Mouse (Mus musculus): Measurements from ENCODE around the gene Polr3h.

- TF ChIP-seq CTCF (conservative IDR thresholded peaks at IDR 0.05 in 1 of 2, IDR thresholded peaks at IDR 0.05 in 1 of 2; ENCODE audit: low read depth in 2 of 2, low read length in 2 of 2) (no peak), POLR2AphosphoS2 (IDR thresholded peaks at IDR 0.05; ENCODE audit: low read depth, low read length) (no peak), KAT2A (IDR thresholded peaks at IDR 0.05; ENCODE audit: insufficient replicate concordance, low read length) (no peak), USF2 (conservative IDR thresholded peaks at IDR 0.05; ENCODE audit: low read depth, low read length) (no peak), POLR2A (IDR thresholded peaks at IDR 0.05; ENCODE audit: low read depth, low read length) (no peak), ZNF384 (IDR thresholded peaks at IDR 0.05; ENCODE audit: low read depth, low read length) (no peak), RCOR1 (conservative IDR thresholded peaks at IDR 0.05; ENCODE audit: low read depth, low read length) (no peak), E2F4 (IDR thresholded peaks at IDR 0.05; ENCODE audit: insufficient replicate concordance, low read depth, low read length) (no peak), ZMIZ1 (IDR thresholded peaks at IDR 0.05; ENCODE audit: low read depth, low read length) (no peak)
These were observed 85.7 kb downstream of the Polr3h start for GRCm38 (mm10) chr15:81840306-81840705.

Data from CH12.LX (cell line).